Mouse (Mus musculus): ENCODE measurements around the gene Taf1.

Taf1 gene

GRCm38 (mm10) chrX:101532347-101533221, at the start of gene Taf1:
TSS of gene Taf1 (plus strand) at chrX:101532734.
- DNase-seq (ENCODE audit: low read depth, low spot score): peak; percentile 87

GRCm38 (mm10) chrX:101486487-101487152, 45.9 kb upstream of the Taf1 start:
- DNase-seq (ENCODE audit: low read depth, low spot score): peak; percentile 27

- no peak for DNase-seq (ENCODE audit: low read depth, low spot score)
Measured at GRCm38 (mm10) chrX:101504636-101505035, 27.9 kb upstream of the Taf1 start.

- DNase-seq (ENCODE audit: low read depth, low spot score): no peak
Measured at GRCm38 (mm10) chrX:101515710-101516109, 16.8 kb upstream of the Taf1 start.

GRCm38 (mm10) chrX:101518006-101518405, 14.5 kb upstream of the Taf1 start:
- DNase-seq (ENCODE audit: low read depth, low spot score): no peak

- DNase-seq (ENCODE audit: low read depth, low spot score): no peak
Measured at GRCm38 (mm10) chrX:101522027-101522426, 10.5 kb upstream of the Taf1 start.

- DNase-seq (ENCODE audit: low read depth, low spot score): no peak
Measured at GRCm38 (mm10) chrX:101527356-101527755, 5.2 kb upstream of the Taf1 start.

GRCm38 (mm10) chrX:101585455-101585854, 52.9 kb downstream of the Taf1 start:
- no peak for DNase-seq (ENCODE audit: low read depth, low spot score)

GRCm38 (mm10) chrX:101616183-101616582, 83.6 kb downstream of the Taf1 start:
- no peak for DNase-seq (ENCODE audit: low read depth, low spot score)

- no peak for DNase-seq (ENCODE audit: low read depth, low spot score)
Measured at GRCm38 (mm10) chrX:101617889-101618288, 85.4 kb downstream of the Taf1 start.

- DNase-seq (ENCODE audit: low read depth, low spot score): no peak
Measured at GRCm38 (mm10) chrX:101620317-101620716, 87.8 kb downstream of the Taf1 start.

GRCm38 (mm10) chrX:101622539-101622938, 90.0 kb downstream of the Taf1 start:
- no peak for DNase-seq (ENCODE audit: low read depth, low spot score)

- DNase-seq (ENCODE audit: low read depth, low spot score): no peak
Measured at GRCm38 (mm10) chrX:101636821-101637525, 104.4 kb downstream of the Taf1 start.

- DNase-seq (ENCODE audit: low read depth, low spot score): no peak
Measured at GRCm38 (mm10) chrX:101638856-101639255, 106.3 kb downstream of the Taf1 start.

- DNase-seq (ENCODE audit: low read depth, low spot score): no peak
Measured at GRCm38 (mm10) chrX:101639306-101639705, 106.8 kb downstream of the Taf1 start.

- DNase-seq (ENCODE audit: low read depth, low spot score): peak; percentile 81
Measured at GRCm38 (mm10) chrX:101639741-101640166, 107.2 kb downstream of the Taf1 start, which contains the start of gene Ogt. TSS of gene Ogt (plus strand) at chrX:101640060.

- peak; percentile 6 for DNase-seq (ENCODE audit: low read depth, low spot score)
Measured at GRCm38 (mm10) chrX:101640194-101641160, 107.9 kb downstream of the Taf1 start.

- DNase-seq (ENCODE audit: low read depth, low spot score): no peak
Measured at GRCm38 (mm10) chrX:101641161-101641530, 108.6 kb downstream of the Taf1 start.

GRCm38 (mm10) chrX:101642091-101642490, 109.6 kb downstream of the Taf1 start:
- no peak for DNase-seq (ENCODE audit: low read depth, low spot score)

GRCm38 (mm10) chrX:101645286-101645685, 112.8 kb downstream of the Taf1 start:
- no peak for DNase-seq (ENCODE audit: low read depth, low spot score)

- DNase-seq (ENCODE audit: low read depth, low spot score): no peak
Measured at GRCm38 (mm10) chrX:101646621-101647020, 114.1 kb downstream of the Taf1 start.
